Mouse (Mus musculus): ENCODE measurements at regions not wholly inside any gene's neighbourhood (a gene's known extent, or its start where the extent isn't known, plus 50 kb on each side); places are given as distances from the start of the nearest gene placed in this dataset.

- no peak overlapping the region for H3K4me3 ChIP-seq (ENCODE audit: insufficient read depth, poor library complexity, severe bottlenecking)
- H3K36me3 ChIP-seq (ENCODE audit: control insufficient read depth, insufficient read depth) = peaks cover 3% of the 10 kb centered on the region
- TF ChIP-seq MYOD1 (IDR thresholded peaks at IDR 0.05; ENCODE audit: control insufficient read depth, insufficient read length, low read depth) (no peak), CTCF (IDR thresholded peaks at IDR 0.05; ENCODE audit: control insufficient read depth, insufficient read depth, insufficient read length) (no peak), MYOG (IDR thresholded peaks at IDR 0.05; ENCODE audit: control insufficient read depth, extremely low read depth, insufficient read length) (no peak), CEBPB (IDR thresholded peaks at IDR 0.05; ENCODE audit: low read depth) (no peak), MAX (IDR thresholded peaks at IDR 0.05) (no peak), USF1 (IDR thresholded peaks at IDR 0.05; ENCODE audit: low read depth) (no peak), FOSL1 (IDR thresholded peaks at IDR 0.05; ENCODE audit: insufficient read depth, low read length, poor library complexity, severe bottlenecking) (no peak)
- no peak overlapping the region for H3ac ChIP-seq (ENCODE audit: control insufficient read depth, insufficient read length, low read depth)
- no peaks in the 10 kb centered on the region for H3K79me2 ChIP-seq (ENCODE audit: control insufficient read depth, insufficient read depth)
- H3K27me3 ChIP-seq (ENCODE audit: control insufficient read depth, insufficient read depth, insufficient read length) = no peaks in the 10 kb centered on the region
- peaks cover 2% of the 10 kb centered on the region for H3K79me3 ChIP-seq (ENCODE audit: low read depth)
These were observed 90.8 kb upstream of the Mrps10 start for GRCm38 (mm10) chr17:47277890-47278289.

GRCm38 (mm10) chr17:47276639-47277038 is 92.0 kb upstream of the Mrps10 start:
- TF ChIP-seq FOSL1 (IDR thresholded peaks at IDR 0.05; ENCODE audit: insufficient read depth, low read length, poor library complexity, severe bottlenecking) = no peak
- no peak for TF ChIP-seq MYOD1 (IDR thresholded peaks at IDR 0.05; ENCODE audit: control insufficient read depth, insufficient read length, low read depth)
- TF ChIP-seq CTCF (IDR thresholded peaks at IDR 0.05; ENCODE audit: control insufficient read depth, insufficient read depth, insufficient read length) = no peak
- TF ChIP-seq CEBPB (IDR thresholded peaks at IDR 0.05; ENCODE audit: low read depth) = no peak
- no peak for TF ChIP-seq MAX (IDR thresholded peaks at IDR 0.05)
- no peak for TF ChIP-seq USF1 (IDR thresholded peaks at IDR 0.05; ENCODE audit: low read depth)
- no peak for TF ChIP-seq MYOG (IDR thresholded peaks at IDR 0.05; ENCODE audit: control insufficient read depth, extremely low read depth, insufficient read length)
- H3K79me3 ChIP-seq (ENCODE audit: low read depth) = peaks cover 2% of the 10 kb centered on the region
- no peak overlapping the region for H3K4me3 ChIP-seq (ENCODE audit: insufficient read depth, poor library complexity, severe bottlenecking)
- H3K27me3 ChIP-seq (ENCODE audit: control insufficient read depth, insufficient read depth, insufficient read length) = no peaks in the 10 kb centered on the region
- H3ac ChIP-seq (ENCODE audit: control insufficient read depth, insufficient read length, low read depth) = no peak overlapping the region
- H3K36me3 ChIP-seq (ENCODE audit: control insufficient read depth, insufficient read depth) = peaks cover 3% of the 10 kb centered on the region
- H3K79me2 ChIP-seq (ENCODE audit: control insufficient read depth, insufficient read depth) = no peaks in the 10 kb centered on the region

GRCm38 (mm10) chr17:47275796-47276311 is 92.8 kb upstream of the Mrps10 start:
- TF ChIP-seq MYOD1 (IDR thresholded peaks at IDR 0.05; ENCODE audit: control insufficient read depth, insufficient read length, low read depth) = no peak
- no peak for TF ChIP-seq CTCF (IDR thresholded peaks at IDR 0.05; ENCODE audit: control insufficient read depth, insufficient read depth, insufficient read length)
- Histone ChIP-seq H3K4me3 (ENCODE audit: insufficient read depth, poor library complexity, severe bottlenecking) (no peak overlapping the region), H3K36me3 (ENCODE audit: control insufficient read depth, insufficient read depth) (peaks cover 7% of the 10 kb centered on the region), H3K79me2 (ENCODE audit: control insufficient read depth, insufficient read depth) (no peaks in the 10 kb centered on the region), H3ac (ENCODE audit: control insufficient read depth, insufficient read length, low read depth) (no peak overlapping the region), H3K79me3 (ENCODE audit: low read depth) (peaks cover 2% of the 10 kb centered on the region), H3K27me3 (ENCODE audit: control insufficient read depth, insufficient read depth, insufficient read length) (no peaks in the 10 kb centered on the region)

GRCm38 (mm10) chr17:47273309-47273708 is 95.4 kb upstream of the Mrps10 start:
- no peaks in the 10 kb centered on the region for H3K79me2 ChIP-seq (ENCODE audit: control insufficient read depth, insufficient read depth)
- H3K4me3 ChIP-seq (ENCODE audit: insufficient read depth, poor library complexity, severe bottlenecking) = no peak overlapping the region
- H3K27me3 ChIP-seq (ENCODE audit: control insufficient read depth, insufficient read depth, insufficient read length) = no peaks in the 10 kb centered on the region
- no peak for TF ChIP-seq USF1 (IDR thresholded peaks at IDR 0.05; ENCODE audit: low read depth)
- TF ChIP-seq CEBPB (IDR thresholded peaks at IDR 0.05; ENCODE audit: low read depth) = no peak
- TF ChIP-seq MYOG (IDR thresholded peaks at IDR 0.05; ENCODE audit: control insufficient read depth, extremely low read depth, insufficient read length) = no peak
- peaks cover 2% of the 10 kb centered on the region for H3K79me3 ChIP-seq (ENCODE audit: low read depth)
- no peak overlapping the region for H3ac ChIP-seq (ENCODE audit: control insufficient read depth, insufficient read length, low read depth)
- H3K36me3 ChIP-seq (ENCODE audit: control insufficient read depth, insufficient read depth) = peaks cover 16% of the 10 kb centered on the region

GRCm38 (mm10) chr17:47271979-47272677 is 96.6 kb upstream of the Mrps10 start:
- H3K36me3 ChIP-seq (ENCODE audit: control insufficient read depth, insufficient read depth) = peaks cover 16% of the 10 kb centered on the region
- no peaks in the 10 kb centered on the region for H3K27me3 ChIP-seq (ENCODE audit: control insufficient read depth, insufficient read depth, insufficient read length)
- TF ChIP-seq MYOD1 (IDR thresholded peaks at IDR 0.05; ENCODE audit: control insufficient read depth, insufficient read length, low read depth) (no peak), MYOG (IDR thresholded peaks at IDR 0.05; ENCODE audit: control insufficient read depth, extremely low read depth, insufficient read length) (no peak), USF1 (IDR thresholded peaks at IDR 0.05; ENCODE audit: low read depth) (no peak)
- H3K79me2 ChIP-seq (ENCODE audit: control insufficient read depth, insufficient read depth) = no peaks in the 10 kb centered on the region
- peaks cover 2% of the 10 kb centered on the region for H3K79me3 ChIP-seq (ENCODE audit: low read depth)
- no peak overlapping the region for H3ac ChIP-seq (ENCODE audit: control insufficient read depth, insufficient read length, low read depth)
- H3K4me3 ChIP-seq (ENCODE audit: insufficient read depth, poor library complexity, severe bottlenecking) = no peak overlapping the region

GRCm38 (mm10) chr17:47269053-47269891 is 99.4 kb upstream of the Mrps10 start:
- no peaks in the 10 kb centered on the region for H3K79me2 ChIP-seq (ENCODE audit: control insufficient read depth, insufficient read depth)
- H3K27me3 ChIP-seq (ENCODE audit: control insufficient read depth, insufficient read depth, insufficient read length) = no peaks in the 10 kb centered on the region
- TF ChIP-seq CTCF (IDR thresholded peaks at IDR 0.05; ENCODE audit: control insufficient read depth, insufficient read depth, insufficient read length) = no peak
- TF ChIP-seq FOSL1 (IDR thresholded peaks at IDR 0.05; ENCODE audit: insufficient read depth, low read length, poor library complexity, severe bottlenecking) = no peak
- no peak for TF ChIP-seq USF1 (IDR thresholded peaks at IDR 0.05; ENCODE audit: low read depth)
- no peak for TF ChIP-seq CEBPB (IDR thresholded peaks at IDR 0.05; ENCODE audit: low read depth)
- TF ChIP-seq MYOG (IDR thresholded peaks at IDR 0.05; ENCODE audit: control insufficient read depth, extremely low read depth, insufficient read length) = no peak
- no peak for TF ChIP-seq MAX (IDR thresholded peaks at IDR 0.05)
- TF ChIP-seq MYOD1 (IDR thresholded peaks at IDR 0.05; ENCODE audit: control insufficient read depth, insufficient read length, low read depth) = no peak
- no peak overlapping the region for H3K4me3 ChIP-seq (ENCODE audit: insufficient read depth, poor library complexity, severe bottlenecking)
- H3K36me3 ChIP-seq (ENCODE audit: control insufficient read depth, insufficient read depth) = peaks cover 16% of the 10 kb centered on the region
- H3ac ChIP-seq (ENCODE audit: control insufficient read depth, insufficient read length, low read depth) = no peak overlapping the region
- H3K79me3 ChIP-seq (ENCODE audit: low read depth) = peaks cover 2% of the 10 kb centered on the region

Data from C2C12 (cell line).